Mouse (Mus musculus) testis, adult 2 months (tissue): ENCODE measurements around the gene Kcnj8. TPM values are rescaled to one million over a fixed set of nuclear protein-coding genes. Genes with fewer than 3 reads are reported as not detected.

ENCODE experiments used
- H3K27ac ChIP-seq: fragments of 200-500 bp; 2 replicates; pipeline ENCODE4 v1.5.1; 2012; ENCODE audit warnings: low read depth, low read length; ENCODE audit not compliant: control insufficient read depth, insufficient read depth
- H3K27me3 ChIP-seq: fragments of 200-500 bp; 2 replicates; pipeline ENCODE4 v1.6.1; 2012; ENCODE audit warnings: mild to moderate bottlenecking, low read length, moderate library complexity; ENCODE audit not compliant: control insufficient read depth, insufficient read depth
- H3K36me3 ChIP-seq: fragments of 200-500 bp; 2 replicates; pipeline ENCODE4 v1.6.1; 2012; ENCODE audit warnings: mild to moderate bottlenecking, low read length; ENCODE audit not compliant: control insufficient read depth, insufficient read depth
- H3K4me1 ChIP-seq: fragments of 200-500 bp; 2 replicates; pipeline ENCODE4 v1.6.1; 2012; ENCODE audit warnings: low read length; ENCODE audit not compliant: control insufficient read depth, insufficient read depth
- H3K4me3 ChIP-seq: fragments of 200-500 bp; 2 replicates; pipeline ENCODE4 v1.5.1; 2012; ENCODE audit warnings: low read depth, mild to moderate bottlenecking, low read length, moderate library complexity, mixed read lengths; ENCODE audit not compliant: control insufficient read depth
- CTCF ChIP-seq: fragments of 200-500 bp; IDR thresholded peaks from 2 replicates; pipeline ENCODE4 v1.5.1; 2012; ENCODE audit warnings: low read depth, mild to moderate bottlenecking, inconsistent platforms, low read length, moderate library complexity; ENCODE audit not compliant: control insufficient read depth, insufficient read depth, insufficient replicate concordance
- POLR2A ChIP-seq: fragments of 200-500 bp; IDR thresholded peaks from 2 replicates; pipeline ENCODE4 v1.6.1; 2012; ENCODE audit warnings: low read depth, mild to moderate bottlenecking, inconsistent platforms, low read length, moderate library complexity; ENCODE audit not compliant: control insufficient read depth
- polyA plus RNA-seq: library from polyadenylated mRNA; depleted of rRNA; stranded (reverse); fragments of >200 nt; gene quantifications from 2 replicates; pipeline ENCODE4 v1.2.3, GENCODE M21; 2012

Kcnj8 gene
- polyA plus RNA-seq, 1 experiment, result 0.52 TPM

- no peak overlapping the region for H3K4me3 ChIP-seq
- no peaks in the 10 kb centered on the region; the same call in 1 of the 2 replicates for H3K4me1 ChIP-seq
- TF ChIP-seq CTCF, result no peak
- TF ChIP-seq POLR2A, result no peak
- H3K27ac ChIP-seq, result no peak overlapping the region
- H3K27me3 ChIP-seq, result no peaks in the 10 kb centered on the region
- no peaks in the 10 kb centered on the region for H3K36me3 ChIP-seq
Observed at GRCm38 (mm10) chr6:142532686-142533085, 38.7 kb downstream of the Kcnj8 start.

GRCm38 (mm10) chr6:142532141-142532540, 39.3 kb downstream of the Kcnj8 start:
- Histone ChIP-seq H3K27ac (no peak overlapping the region), H3K4me1 (no peaks in the 10 kb centered on the region; the same call in 1 of the 2 replicates), H3K36me3 (no peaks in the 10 kb centered on the region), H3K4me3 (no peak overlapping the region), H3K27me3 (no peaks in the 10 kb centered on the region)
- TF ChIP-seq CTCF (no peak), POLR2A (no peak)

GRCm38 (mm10) chr6:142530378-142530777, 41.0 kb downstream of the Kcnj8 start:
- no peak overlapping the region for H3K27ac ChIP-seq
- TF ChIP-seq CTCF, result no peak
- TF ChIP-seq POLR2A, result no peak
- H3K36me3 ChIP-seq, result no peaks in the 10 kb centered on the region
- no peaks in the 10 kb centered on the region; the same call in 1 of the 2 replicates for H3K4me1 ChIP-seq
- no peaks in the 10 kb centered on the region for H3K27me3 ChIP-seq
- no peak overlapping the region for H3K4me3 ChIP-seq

GRCm38 (mm10) chr6:142529680-142530079, 41.7 kb downstream of the Kcnj8 start:
- H3K27ac ChIP-seq, result no peak overlapping the region
- H3K4me3 ChIP-seq, result no peak overlapping the region

GRCm38 (mm10) chr6:142527931-142528562, 43.4 kb downstream of the Kcnj8 start:
- H3K4me3 ChIP-seq, result no peak overlapping the region
- TF ChIP-seq CTCF, result no peak
- TF ChIP-seq POLR2A, result no peak
- H3K27me3 ChIP-seq, result no peaks in the 10 kb centered on the region

More at GRCm38 (mm10) chr6:142529680-142530079, 41.7 kb downstream of the Kcnj8 start:
- H3K4me1 ChIP-seq, result no peaks in the 10 kb centered on the region; the same call in 1 of the 2 replicates
- no peaks in the 10 kb centered on the region for H3K27me3 ChIP-seq
- no peak for TF ChIP-seq POLR2A
- no peak for TF ChIP-seq CTCF
- H3K36me3 ChIP-seq, result no peaks in the 10 kb centered on the region

GRCm38 (mm10) chr6:142524635-142525308, 46.6 kb downstream of the Kcnj8 start:
- TF ChIP-seq POLR2A, result no peak
- TF ChIP-seq CTCF, result peak; percentile 27; the same call in 1 of the 2 replicates
- Histone ChIP-seq H3K36me3 (no peaks in the 10 kb centered on the region), H3K4me1 (no peaks in the 10 kb centered on the region), H3K27ac (no peak overlapping the region), H3K4me3 (no peak overlapping the region), H3K27me3 (no peaks in the 10 kb centered on the region)

More at GRCm38 (mm10) chr6:142527931-142528562, 43.4 kb downstream of the Kcnj8 start:
- no peaks in the 10 kb centered on the region; the same call in 1 of the 2 replicates for H3K4me1 ChIP-seq
- H3K27ac ChIP-seq, result no peak overlapping the region
- H3K36me3 ChIP-seq, result no peaks in the 10 kb centered on the region

GRCm38 (mm10) chr6:142521591-142522110, 49.8 kb downstream of the Kcnj8 start:
- no peak overlapping the region for H3K27ac ChIP-seq
- H3K4me1 ChIP-seq, result no peaks in the 10 kb centered on the region; the same call in 1 of the 2 replicates
- no peak overlapping the region for H3K4me3 ChIP-seq
- H3K36me3 ChIP-seq, result no peaks in the 10 kb centered on the region
- no peaks in the 10 kb centered on the region for H3K27me3 ChIP-seq
- TF ChIP-seq POLR2A (no peak), CTCF (no peak)
